Mouse (Mus musculus): Measurements from ENCODE around the gene Zfp276. TPM values are rescaled to one million over a fixed set of nuclear protein-coding genes. Genes with fewer than 3 reads are reported as not detected.
A peak's percentile ranks its signal among the peaks of the same experiment; 100 is the strongest.

The Zfp276 gene
- polyA plus RNA-seq, 1 experiment from 2014 or later = 23.2 TPM

- DNase-seq (ENCODE audit: low spot score) = peak; percentile 97
- Histone ChIP-seq H3K4me1 (peaks cover 23% of the 10 kb centered on the region), H3K27ac (replicated peaks) (peak within 1 kb of the TSS; percentile 88), H3K27me3 (ENCODE audit: low read depth, poor library complexity, severe bottlenecking) (no peaks in the 10 kb centered on the region), H3K36me3 (peaks cover 11% of the 10 kb centered on the region), H3K4me3 (peak within 1 kb of the TSS; percentile 78), H3K9me3 (replicated peaks) (no peaks in the 10 kb centered on the region)
- WGBS = under 1% methylated on average over 24 of the region's 24 CpGs
Measured at GRCm38 (mm10) chr8:123318467-123318911, 64.5 kb downstream of the Zfp276 start, which contains the start of gene Fanca. TSS of gene Fanca (minus strand) at chr8:123318576.

Other genes with a start within 250 kb of the Zfp276 start
- 29.5 TPM in 2 replicates for gene Ankrd11, start 211.9 kb upstream of the Zfp276 start, polyA plus RNA-seq (2016; fragmentation: Nextera tagmentation; extraction: Ambion mirVana)
- 49.5 and 50.9 TPM in 2 replicates for gene Spg7, start 191.3 kb upstream of the Zfp276 start, polyA plus RNA-seq (2016; fragmentation: Nextera tagmentation; extraction: Ambion mirVana)
- gene Rpl13, start 151.8 kb upstream of the Zfp276 start, polyA plus RNA-seq (2016; fragmentation: Nextera tagmentation; extraction: Ambion mirVana) = 1,200 and 1,392 TPM in 2 replicates
- gene Cpne7, start 136.8 kb upstream of the Zfp276 start, polyA plus RNA-seq (2016; fragmentation: Nextera tagmentation; extraction: Ambion mirVana) = 0.32 and 0.39 TPM in 2 replicates
- gene Sult5a1, start 95.9 kb upstream of the Zfp276 start, polyA plus RNA-seq (2016; fragmentation: Nextera tagmentation; extraction: Ambion mirVana) = 3.6 and 3.8 TPM in 2 replicates
- 4.3 and 5.7 TPM in 2 replicates for gene Dpep1, start 68.0 kb upstream of the Zfp276 start, polyA plus RNA-seq (2016; fragmentation: Nextera tagmentation; extraction: Ambion mirVana)
- gene Chmp1a, start 41.4 kb upstream of the Zfp276 start, polyA plus RNA-seq (2016; fragmentation: Nextera tagmentation; extraction: Ambion mirVana) = 139 and 156 TPM in 2 replicates
- 6.1 TPM in 2 replicates for gene Spata33, start 41.4 kb upstream of the Zfp276 start, polyA plus RNA-seq (2016; fragmentation: Nextera tagmentation; extraction: Ambion mirVana)
- gene Cdk10, start 29.4 kb upstream of the Zfp276 start, polyA plus RNA-seq (2016; fragmentation: Nextera tagmentation; extraction: Ambion mirVana) = 41.4 and 42.0 TPM in 2 replicates
- gene Spata2l, start 18.0 kb upstream of the Zfp276 start, polyA plus RNA-seq (2016; fragmentation: Nextera tagmentation; extraction: Ambion mirVana) = 1.3 and 2.4 TPM in 2 replicates
- 24.0 and 27.1 TPM in 2 replicates for gene Vps9d1, start 153 bp downstream of the Zfp276 start, polyA plus RNA-seq (2016; fragmentation: Nextera tagmentation; extraction: Ambion mirVana)
- 40.4 and 45.3 TPM in 2 replicates for gene Fanca, start 64.4 kb downstream of the Zfp276 start, polyA plus RNA-seq (2016; fragmentation: Nextera tagmentation; extraction: Ambion mirVana)
- gene Spire2, start 78.5 kb downstream of the Zfp276 start, polyA plus RNA-seq (2016; fragmentation: Nextera tagmentation; extraction: Ambion mirVana) = 9.7 and 12.3 TPM in 2 replicates
- gene Tcf25, start 119.6 kb downstream of the Zfp276 start, polyA plus RNA-seq (2016; fragmentation: Nextera tagmentation; extraction: Ambion mirVana) = 150 and 167 TPM in 2 replicates
- 0.06 and 0.10 TPM in 2 replicates for gene Mc1r, start 152.9 kb downstream of the Zfp276 start, polyA plus RNA-seq (2016; fragmentation: Nextera tagmentation; extraction: Ambion mirVana)
- gene Tubb3, start 157.2 kb downstream of the Zfp276 start, polyA plus RNA-seq (2016; fragmentation: Nextera tagmentation; extraction: Ambion mirVana) = 428 and 665 TPM in 2 replicates
- 42.1 and 45.9 TPM in 2 replicates for gene Def8, start 169.3 kb downstream of the Zfp276 start, polyA plus RNA-seq (2016; fragmentation: Nextera tagmentation; extraction: Ambion mirVana)
- 69.3 and 74.2 TPM in 2 replicates for gene Afg3l1, start 223.7 kb downstream of the Zfp276 start, polyA plus RNA-seq (2016; fragmentation: Nextera tagmentation; extraction: Ambion mirVana)